Mouse (Mus musculus) thymus, postnatal 25 days (tissue): ENCODE results near the gene Ets2.
"Not testable (repeated sequence)": the region's sequence is repeated elsewhere in the genome, so short reads cannot be mapped to it uniquely, and the experiment has no call there.

Source experiments
- DNase-seq: peaks from one replicate; pipeline ENCODE4 v3.0.0; 2022

Gene Ets2

GRCm38 (mm10) chr16:95700224-95700623, 1.7 kb upstream of the Ets2 start:
- DNase-seq, result peak; percentile 8

- DNase-seq, result peak; percentile 47
These were observed 979 bp downstream of the Ets2 start for GRCm38 (mm10) chr16:95702562-95703545.

GRCm38 (mm10) chr16:95703958-95704357, 2.1 kb downstream of the Ets2 start:
- peak; percentile 43 for DNase-seq

- DNase-seq, result peak; percentile 37
These were observed 2.9 kb downstream of the Ets2 start for GRCm38 (mm10) chr16:95704662-95705330.

- DNase-seq, result no peak
These were observed 3.9 kb downstream of the Ets2 start for GRCm38 (mm10) chr16:95705771-95706170.

- DNase-seq, result no peak
These were observed 6.5 kb downstream of the Ets2 start for GRCm38 (mm10) chr16:95708211-95709004.

GRCm38 (mm10) chr16:95709175-95709574, 7.3 kb downstream of the Ets2 start:
- DNase-seq, result no peak

- DNase-seq, result no peak
These were observed 8.3 kb downstream of the Ets2 start for GRCm38 (mm10) chr16:95710129-95710528.

GRCm38 (mm10) chr16:95712121-95712520, 10.2 kb downstream of the Ets2 start:
- DNase-seq, result no peak

- DNase-seq, result not testable (repeated sequence)
These were observed 11.2 kb downstream of the Ets2 start for GRCm38 (mm10) chr16:95713077-95713476.

- DNase-seq, result no peak
These were observed 13.2 kb downstream of the Ets2 start for GRCm38 (mm10) chr16:95715026-95715425.

GRCm38 (mm10) chr16:95716061-95716706, 14.3 kb downstream of the Ets2 start:
- DNase-seq, result no peak

GRCm38 (mm10) chr16:95717631-95718030, 15.8 kb downstream of the Ets2 start:
- no peak for DNase-seq

GRCm38 (mm10) chr16:95718119-95718518, 16.2 kb downstream of the Ets2 start:
- DNase-seq, result no peak

- no peak for DNase-seq
These were observed 18.7 kb downstream of the Ets2 start for GRCm38 (mm10) chr16:95720532-95720931.

- DNase-seq, result no peak
These were observed 22.4 kb downstream of the Ets2 start for GRCm38 (mm10) chr16:95724251-95724650.

- no peak for DNase-seq
These were observed 22.9 kb downstream of the Ets2 start for GRCm38 (mm10) chr16:95724776-95725175.

- DNase-seq, result no peak
These were observed 24.9 kb downstream of the Ets2 start for GRCm38 (mm10) chr16:95726802-95727201.

GRCm38 (mm10) chr16:95728453-95729435, 26.9 kb downstream of the Ets2 start:
- DNase-seq, result no peak

- DNase-seq, result no peak
These were observed 27.9 kb downstream of the Ets2 start for GRCm38 (mm10) chr16:95729775-95730174.

- DNase-seq, result no peak
These were observed 32.9 kb downstream of the Ets2 start for GRCm38 (mm10) chr16:95734785-95735184.
